Mouse (Mus musculus) embryonic fibroblast, embryonic 13.5 days (primary cell): ENCODE data around the gene Hspb11.

ENCODE experiments used
- CTCF ChIP-seq: IDR thresholded peaks from 2 replicates; pipeline ENCODE4 v1.5.1; 2011; ENCODE audit warnings: mild to moderate bottlenecking, control low read depth, low read length, moderate library complexity, borderline replicate concordance; ENCODE audit not compliant: insufficient read depth
- POLR2A ChIP-seq: IDR thresholded peaks from 2 replicates; pipeline ENCODE4 v1.6.1; 2011; ENCODE audit warnings: low read depth, mild to moderate bottlenecking, control low read depth, low read length, moderate library complexity

DNA sequence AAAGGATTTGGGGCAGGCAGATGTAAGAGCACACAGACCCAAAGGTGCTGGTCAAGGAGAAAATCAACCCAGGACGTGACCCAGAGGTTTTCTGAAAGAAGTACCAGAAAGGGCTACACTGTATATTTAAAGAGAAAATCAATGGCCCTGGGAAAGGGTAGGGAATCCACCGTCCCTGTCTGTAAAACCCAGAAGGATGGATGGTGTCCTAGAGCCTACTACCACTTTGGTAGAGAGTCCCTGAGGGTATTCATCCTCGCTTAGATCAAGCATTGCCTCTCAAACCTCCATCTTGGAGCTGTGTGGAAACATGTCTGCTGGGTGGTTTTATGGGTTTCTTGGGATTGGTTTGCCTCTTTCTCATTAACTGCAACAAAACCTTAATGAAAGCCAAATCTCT lies 1.0 kb downstream of the Hspb11 start:
- TF ChIP-seq CTCF (no peak), POLR2A (no peak)
